Mouse (Mus musculus) ES-E14 (cell line): ENCODE results near the gene Tnr. TPM values are rescaled to one million over a fixed set of nuclear protein-coding genes. Genes with fewer than 3 reads are reported as not detected.

Source experiments
- DNase-seq: peaks from one replicate; pipeline ENCODE4 v3.0.0-alpha.2; 2013; ENCODE audit warnings: low read depth, low spot score
- H3K27ac ChIP-seq: 2 replicates; pipeline ENCODE4 v1.5.1; 2012; ENCODE audit warnings: low read depth, mild to moderate bottlenecking, low read length, moderate library complexity, mixed read lengths; ENCODE audit not compliant: poor library complexity, insufficient read depth, severe bottlenecking
- H3K36me3 ChIP-seq: 2 replicates; pipeline ENCODE4 v1.6.1; 2012; ENCODE audit warnings: mild to moderate bottlenecking, low read length, moderate library complexity, mixed read lengths; ENCODE audit not compliant: control insufficient read depth, poor library complexity, insufficient read depth, severe bottlenecking
- H3K4me1 ChIP-seq, 2 experiments: fragments of 150-350 bp in 1 of 2; sonication (generic) in 1 of 2; 2 replicates each; pipeline ENCODE4 v1.6.1; 2012; ENCODE audit warnings: low read length in 2 of 2, mild to moderate bottlenecking in 1 of 2, mixed read lengths in 1 of 2; ENCODE audit not compliant: control insufficient read depth in 2 of 2, insufficient read depth in 2 of 2, poor library complexity in 1 of 2
- H3K4me3 ChIP-seq, 2 experiments: fragments of 150-350 bp in 1 of 2; sonication (generic) in 1 of 2; 2 replicates each; pipeline ENCODE4 v1.5.1; 2012; ENCODE audit warnings: low read length in 2 of 2, low read depth in 1 of 2, mild to moderate bottlenecking in 1 of 2, mixed read lengths in 1 of 2; ENCODE audit not compliant: insufficient read depth in 1 of 2, poor library complexity in 1 of 2, severe bottlenecking in 1 of 2
- H3K9ac ChIP-seq: 2 replicates; pipeline ENCODE4 v1.6.1; 2012; ENCODE audit warnings: low read depth, mild to moderate bottlenecking, low read length, mixed read lengths; ENCODE audit not compliant: poor library complexity, insufficient read depth, severe bottlenecking
- H3K9me3 ChIP-seq: fragments of 150-350 bp; sonication (generic); 2 replicates; pipeline ENCODE4 v1.6.1; 2012; ENCODE audit warnings: low read depth, mild to moderate bottlenecking, low read length; ENCODE audit not compliant: control insufficient read depth, insufficient read depth
- CHD2 ChIP-seq: IDR thresholded peaks from 2 replicates; pipeline ENCODE4 v1.6.1; 2014; ENCODE audit warnings: mild to moderate bottlenecking, low read depth, low read length, inconsistent platforms
- HCFC1 ChIP-seq: IDR thresholded peaks from 2 replicates; pipeline ENCODE4 v1.6.1; 2012; ENCODE audit warnings: low read length, inconsistent platforms, borderline replicate concordance; ENCODE audit not compliant: insufficient read depth
- MAFK ChIP-seq: IDR thresholded peaks from 2 replicates; pipeline ENCODE4 v1.6.1; 2014; ENCODE audit warnings: mild to moderate bottlenecking, low read depth, low read length, inconsistent platforms; ENCODE audit not compliant: insufficient read depth
- ZC3H11A ChIP-seq: IDR thresholded peaks from 2 replicates; pipeline ENCODE4 v1.6.1; 2012; ENCODE audit warnings: low read depth, mild to moderate bottlenecking, inconsistent platforms, low read length, borderline replicate concordance
- ZNF384 ChIP-seq: IDR thresholded peaks from 2 replicates; pipeline ENCODE4 v1.6.1; 2012; ENCODE audit warnings: low read depth, low read length, inconsistent platforms
- in situ Hi-C, 2 experiments: fragments of 600-800 bp; cut with MboI; formaldehyde crosslinking; loops; one replicate each; pipeline ENCODE4 v1.15.1; 2025; ENCODE audit warnings: low sequenced_read_pairs in 2 of 2, inconsistent platforms in 1 of 2; ENCODE audit not compliant: unreplicated experiment in 2 of 2
- total RNA-seq: library from RNA; depleted of rRNA; stranded (reverse); fragments of 300-350 nt; gene quantifications from 2 replicates; pipeline ENCODE4 v1.2.3, GENCODE M21; 2012

The Tnr gene
- total RNA-seq, 1 experiment: not detected

DNA sequence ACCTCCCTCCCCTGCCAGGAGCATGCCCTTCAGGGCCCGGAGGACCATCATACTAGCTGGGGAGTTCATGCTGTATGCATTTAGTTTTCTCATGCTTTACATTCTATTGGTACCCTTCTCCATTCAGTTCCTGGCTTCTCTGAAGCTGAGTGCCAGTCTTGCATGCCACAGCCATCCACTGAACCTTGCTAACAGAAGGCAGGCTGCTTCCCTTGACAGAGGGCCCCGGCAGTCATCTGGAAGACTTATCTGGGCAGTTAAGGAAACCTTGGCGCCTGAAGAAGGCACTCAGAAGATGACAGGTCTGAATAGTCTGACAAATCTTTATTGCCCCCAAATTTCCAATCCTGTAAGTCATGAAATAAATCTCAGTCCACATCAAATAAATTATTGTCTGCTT lies 131.7 kb downstream of the Tnr start:
- Histone ChIP-seq H3K4me1 (peaks cover 1 to 4% of the 10 kb centered on the region in 2 experiments; a peak in 2 of 4 replicates), H3K27ac (no peak overlapping the region), H3K9ac (no peak overlapping the region), H3K36me3 (no peaks in the 10 kb centered on the region), H3K9me3 (no peaks in the 10 kb centered on the region), H3K4me3 (no peak overlapping the region)
- DNase-seq: no peak
- in situ Hi-C loops: no loop called here
- TF ChIP-seq CHD2 (no peak), HCFC1 (no peak), ZC3H11A (no peak), ZNF384 (no peak), MAFK (no peak)

DNA sequence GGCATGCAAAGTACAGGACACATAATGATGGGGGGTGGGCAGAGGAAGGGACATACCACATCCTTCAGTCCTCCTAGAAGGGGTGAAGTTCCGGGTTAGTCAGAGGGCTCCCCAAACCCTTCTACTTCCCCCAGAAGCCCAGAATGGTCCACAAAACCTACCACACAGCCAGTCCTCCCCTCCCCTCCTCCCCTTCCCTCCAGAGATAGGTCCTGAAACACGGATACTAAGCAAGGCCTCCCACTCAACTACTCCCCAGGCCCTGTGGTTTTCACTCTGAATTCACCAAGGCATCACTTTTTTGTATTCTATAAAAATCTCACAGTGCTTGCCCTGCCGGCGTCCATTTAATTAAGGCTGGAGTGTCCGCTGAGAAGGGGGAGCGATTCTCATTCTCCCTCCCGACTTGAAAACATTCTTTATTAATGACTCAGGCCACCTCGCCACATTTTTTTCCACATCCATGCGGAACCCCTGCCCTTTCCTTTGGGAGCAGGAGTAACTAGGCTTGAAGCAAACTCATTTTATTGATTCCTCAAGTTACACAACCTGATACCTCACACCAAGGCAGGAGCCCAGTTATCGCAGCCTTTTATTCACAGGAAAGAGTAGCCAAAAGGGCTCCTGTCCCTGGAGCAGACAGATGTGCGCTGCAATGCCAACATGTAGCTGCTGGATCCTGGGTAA lies 134.4 kb downstream of the Tnr start:
- no peak overlapping the region for H3K27ac ChIP-seq
- no peaks in the 10 kb centered on the region for H3K4me1 ChIP-seq
- H3K9ac ChIP-seq: no peak overlapping the region
- no peak for DNase-seq
- TF ChIP-seq CHD2 (no peak), ZC3H11A (no peak), MAFK (no peak), ZNF384 (no peak), HCFC1 (no peak)
- no peak overlapping the region for H3K4me3 ChIP-seq
- in situ Hi-C loops: no loop called here
- H3K36me3 ChIP-seq: no peaks in the 10 kb centered on the region
- no peaks in the 10 kb centered on the region for H3K9me3 ChIP-seq

DNA sequence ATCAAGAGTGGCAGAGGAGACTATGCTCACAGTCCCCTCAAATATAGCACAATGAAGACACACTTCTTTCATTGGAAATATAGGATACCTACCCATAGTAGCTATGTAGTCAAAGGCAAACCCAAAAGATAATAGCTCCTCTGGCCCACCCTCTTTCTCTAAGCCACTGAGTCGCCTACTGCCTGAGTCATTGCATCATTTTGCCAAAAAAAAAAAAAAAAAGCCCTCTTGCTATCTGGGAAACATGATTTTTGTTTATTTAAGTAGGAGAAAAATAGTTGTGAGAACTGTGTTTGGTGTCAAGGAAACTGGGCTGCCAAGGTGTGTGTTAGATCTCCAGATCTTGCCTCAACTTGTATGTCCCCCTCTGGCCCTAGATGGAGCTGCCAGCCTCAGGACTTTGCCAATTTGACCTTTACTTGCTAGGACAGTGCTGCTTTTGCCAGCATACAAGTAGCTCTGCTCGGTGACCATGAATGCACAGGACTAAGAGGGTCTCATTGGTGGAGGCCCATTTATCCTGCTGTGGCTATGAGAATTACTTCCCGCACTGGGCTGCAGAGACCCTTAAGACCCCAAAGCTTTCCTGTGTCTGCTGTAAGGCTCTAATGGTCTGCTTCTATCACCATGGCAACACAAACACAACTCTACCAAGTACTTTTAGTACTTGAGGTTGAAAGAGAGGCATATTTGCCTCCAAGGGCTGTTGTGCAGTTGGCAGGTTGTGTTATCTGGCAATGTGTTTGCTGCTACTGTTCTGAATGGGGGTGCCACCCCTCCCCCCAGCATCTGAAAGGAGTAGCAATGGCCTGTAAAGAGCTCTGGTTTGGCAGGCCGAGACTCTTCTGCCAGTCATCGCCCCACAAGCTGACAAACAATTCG lies 137.3 kb downstream of the Tnr start:
- DNase-seq: no peak
- no peaks in the 10 kb centered on the region for H3K4me1 ChIP-seq
- H3K9ac ChIP-seq: no peak overlapping the region
- H3K27ac ChIP-seq: no peak overlapping the region
- in situ Hi-C loops: no loop called here
- no peaks in the 10 kb centered on the region for H3K9me3 ChIP-seq
- H3K36me3 ChIP-seq: no peaks in the 10 kb centered on the region
- no peak for TF ChIP-seq HCFC1
- TF ChIP-seq CHD2: no peak
- TF ChIP-seq MAFK: no peak
- TF ChIP-seq ZC3H11A: no peak
- TF ChIP-seq ZNF384: no peak
- no peak overlapping the region for H3K4me3 ChIP-seq

DNA sequence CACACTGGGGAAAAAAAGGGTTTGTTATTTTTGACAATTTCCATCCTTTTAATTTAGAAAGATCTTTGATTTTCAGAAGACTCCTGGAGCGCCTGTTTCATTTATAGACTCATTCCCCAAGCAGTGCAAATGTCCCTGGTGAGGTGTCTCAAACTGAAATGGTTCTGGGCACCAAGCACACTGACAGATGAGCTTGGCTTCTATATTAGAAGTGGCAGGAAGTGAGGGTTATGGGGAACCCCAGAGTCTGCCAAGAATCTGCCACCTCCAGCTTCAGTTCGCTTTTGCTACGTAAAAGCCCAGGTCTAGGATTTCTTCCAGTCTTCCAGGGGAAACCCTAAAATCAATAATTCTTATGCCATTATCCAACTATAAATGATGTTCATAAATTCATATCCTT lies 140.9 kb downstream of the Tnr start:
- in situ Hi-C loops: no loop called here
- no peak for DNase-seq
- H3K4me1 ChIP-seq: no peaks in the 10 kb centered on the region
- no peaks in the 10 kb centered on the region for H3K9me3 ChIP-seq
- H3K9ac ChIP-seq: no peak overlapping the region
- no peak overlapping the region for H3K27ac ChIP-seq
- TF ChIP-seq CHD2 (no peak), MAFK (no peak), HCFC1 (no peak), ZNF384 (no peak), ZC3H11A (no peak)
- no peaks in the 10 kb centered on the region for H3K36me3 ChIP-seq
- H3K4me3 ChIP-seq: no peak overlapping the region
